Mouse (Mus musculus): Measurements from ENCODE around the gene Plch1.

Gene Plch1

DNA sequence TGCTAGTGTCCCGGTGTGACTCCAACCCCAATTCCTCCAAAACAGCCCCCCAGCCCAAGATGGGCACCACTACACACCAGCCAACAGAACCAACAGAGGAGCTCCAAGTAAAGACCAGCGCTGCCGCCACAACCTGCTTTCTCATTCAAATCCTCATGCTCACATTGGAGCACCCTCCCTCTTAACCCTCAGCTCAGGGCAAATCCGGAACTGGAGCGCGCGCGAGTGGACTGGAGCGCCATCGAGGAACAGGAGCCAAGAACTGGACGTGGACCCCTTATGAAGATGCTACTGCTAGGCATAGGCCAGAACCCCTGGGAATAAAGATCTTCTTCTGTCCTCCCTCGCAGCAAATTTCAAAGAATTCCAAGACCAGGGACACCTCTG lies at the start of gene Plch1:
TSS of gene Plch1 (minus strand) at position 164 of the 387 bp plus-strand sequence.
- DNase-seq: peak; percentile 39

DNA sequence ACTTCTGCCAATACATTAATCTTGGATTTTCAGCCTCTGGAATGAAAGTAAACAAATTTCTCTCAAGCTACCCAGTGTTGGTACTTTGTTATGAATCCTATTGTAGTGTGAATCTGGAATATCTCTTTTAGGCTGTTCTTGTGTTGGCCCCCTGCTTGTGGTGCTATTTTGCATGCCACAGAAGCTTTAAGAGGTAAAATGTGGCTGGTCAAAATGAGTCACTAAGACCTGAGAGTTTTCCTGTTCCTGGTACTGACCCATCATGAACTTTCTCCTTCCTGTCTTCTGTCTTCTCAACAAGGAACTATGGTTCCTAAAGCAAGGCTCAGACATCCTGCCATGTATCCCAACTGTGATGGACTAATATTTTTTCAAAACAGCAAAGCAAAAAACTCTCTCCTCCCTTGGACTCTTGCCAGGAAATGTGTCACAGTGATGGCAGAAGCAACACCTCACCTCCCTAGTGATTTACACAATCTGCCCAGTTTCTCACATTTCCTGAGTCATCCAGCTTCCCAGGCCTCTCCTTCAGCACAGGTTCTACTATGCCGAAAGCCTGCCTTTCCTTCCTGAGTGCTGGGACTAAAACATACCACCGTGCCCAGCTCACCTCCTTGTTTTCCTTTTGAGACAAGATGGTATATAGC lies 42.1 kb upstream of the Plch1 start:
- DNase-seq: peak; percentile 6 to 46

DNA sequence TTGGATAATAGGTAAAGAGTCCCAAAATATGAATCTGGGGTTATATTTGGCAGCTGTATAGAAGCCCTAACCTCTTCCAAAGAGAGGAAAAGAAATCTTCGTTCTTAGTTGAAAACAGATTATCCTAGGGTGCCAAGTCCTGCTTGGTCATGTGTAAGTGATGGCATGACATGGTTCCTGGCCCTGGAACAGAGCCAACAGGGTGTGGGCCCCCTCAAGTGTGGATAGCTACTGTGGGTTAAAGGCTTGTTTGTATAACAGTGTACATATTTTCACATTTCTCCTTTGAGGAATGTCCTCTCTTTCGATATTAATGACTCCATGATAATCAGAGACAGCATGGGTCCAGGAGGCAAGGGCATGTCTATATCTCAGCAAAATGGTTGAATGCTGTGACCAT lies 39.7 kb upstream of the Plch1 start:
- DNase-seq: no peak

DNA sequence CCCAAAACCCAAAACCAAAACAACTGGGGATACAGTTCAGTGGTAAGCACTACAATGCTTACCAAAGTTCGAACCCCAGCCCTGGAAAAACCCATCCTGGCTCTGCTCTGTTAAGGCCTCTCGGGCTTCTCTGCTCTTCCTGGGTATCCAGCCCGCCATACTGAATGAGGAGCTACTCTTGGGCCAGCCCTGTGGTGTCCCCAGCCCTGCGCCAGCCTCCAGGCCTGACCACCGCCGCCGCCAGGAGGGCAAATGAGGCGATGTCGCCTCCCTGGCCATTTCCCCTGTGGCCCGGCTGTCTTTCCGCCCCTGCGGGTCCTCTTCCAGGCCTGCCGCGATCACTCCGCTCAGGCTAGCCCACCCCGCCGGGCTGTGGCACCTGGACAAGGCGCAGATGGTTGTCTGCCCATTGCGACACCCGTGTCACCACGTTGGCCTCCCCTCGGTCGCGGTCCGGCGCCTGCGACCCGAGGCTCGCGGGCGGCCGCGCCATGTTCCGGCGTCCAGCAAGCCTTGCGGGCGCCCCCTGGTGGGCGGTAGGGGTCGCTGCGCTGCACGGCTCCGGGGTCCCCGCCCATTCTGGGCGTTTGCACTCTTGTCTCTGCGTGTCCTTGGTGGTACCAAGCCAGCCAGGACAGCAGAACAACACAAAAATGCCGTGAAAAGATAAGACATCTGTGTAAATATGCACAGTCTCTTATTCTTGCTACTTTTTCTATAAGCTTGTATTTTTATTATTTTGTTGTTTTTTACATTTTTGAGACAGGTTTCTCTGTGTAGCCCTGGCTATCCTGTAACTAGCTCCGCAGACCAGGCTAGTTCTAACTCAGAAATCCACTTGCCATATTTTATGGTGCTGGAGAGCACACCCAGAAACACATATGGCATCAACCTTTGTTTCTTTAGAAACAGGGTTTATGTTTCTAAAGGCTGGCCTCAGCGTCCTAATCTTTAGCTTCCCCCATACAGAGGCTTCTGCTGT lies 29.9 kb upstream of the Plch1 start, which contains the start of gene E130311K13Rik:
TSS of gene E130311K13Rik (minus strand) at position 595 of the 982 bp plus-strand sequence.
- peak; percentile 88 to 89 for DNase-seq

DNA sequence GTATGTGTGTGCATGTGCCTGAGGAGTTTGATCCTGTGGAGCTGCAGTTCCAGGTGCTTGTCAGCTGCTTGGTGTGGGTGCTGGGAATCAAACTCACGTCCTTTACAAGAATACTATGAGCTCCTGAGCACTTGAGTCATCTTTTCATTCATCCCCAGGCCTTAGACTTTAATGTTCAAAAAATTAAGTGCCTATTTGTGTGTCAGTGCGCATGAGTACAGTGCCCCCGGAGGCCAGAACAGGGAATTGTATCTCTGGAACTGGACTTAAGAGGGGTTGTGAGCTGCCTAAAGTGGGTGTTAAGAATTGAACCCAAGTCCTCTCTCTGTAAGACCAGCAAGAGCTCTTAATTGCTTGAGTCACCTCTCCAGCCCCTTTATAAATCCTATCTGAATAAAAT lies 20.4 kb upstream of the Plch1 start:
- peak in 1 of 2 experiments; percentile 10 for DNase-seq

DNA sequence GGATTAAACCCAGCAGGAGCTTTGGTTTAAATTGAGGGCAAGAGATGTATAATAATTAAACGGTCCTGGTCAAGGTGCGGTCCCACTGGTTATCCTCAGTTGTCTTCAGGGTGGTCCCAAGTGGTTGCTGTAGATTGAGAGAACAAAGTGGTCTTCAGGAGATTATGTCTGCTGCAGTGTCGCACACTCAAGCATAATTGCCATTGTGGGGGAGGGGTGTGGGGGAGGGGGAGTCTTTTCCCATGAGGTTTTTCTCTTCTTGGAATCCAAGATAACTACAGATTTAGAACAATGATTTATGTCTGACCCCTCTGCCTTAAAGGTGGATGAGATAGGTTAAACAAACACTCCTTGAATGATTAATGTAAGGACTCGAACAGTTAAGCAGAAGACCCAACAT lies 11.0 kb upstream of the Plch1 start:
- no peak for DNase-seq

DNA sequence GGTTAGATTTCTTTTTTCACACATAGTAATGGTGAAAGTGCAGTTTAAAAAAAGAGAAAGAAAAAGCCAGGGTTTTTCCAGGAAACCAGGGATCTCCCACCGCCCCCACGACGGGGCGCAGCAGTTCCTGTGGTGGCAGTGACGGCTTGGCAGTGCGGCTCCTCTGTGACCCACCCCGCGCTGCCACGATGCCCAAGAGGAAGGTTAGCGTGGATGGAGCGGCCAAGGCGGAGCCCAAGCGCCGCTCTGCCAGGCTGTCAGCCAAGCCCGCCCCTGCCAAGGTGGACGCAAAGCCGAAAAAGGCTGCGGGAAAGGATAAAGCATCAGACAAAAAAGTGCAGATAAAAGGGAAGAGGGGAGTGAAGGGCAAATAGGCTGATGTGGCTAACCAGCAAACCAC lies 6.0 kb upstream of the Plch1 start:
- peak; percentile 15 to 20 for DNase-seq

DNA sequence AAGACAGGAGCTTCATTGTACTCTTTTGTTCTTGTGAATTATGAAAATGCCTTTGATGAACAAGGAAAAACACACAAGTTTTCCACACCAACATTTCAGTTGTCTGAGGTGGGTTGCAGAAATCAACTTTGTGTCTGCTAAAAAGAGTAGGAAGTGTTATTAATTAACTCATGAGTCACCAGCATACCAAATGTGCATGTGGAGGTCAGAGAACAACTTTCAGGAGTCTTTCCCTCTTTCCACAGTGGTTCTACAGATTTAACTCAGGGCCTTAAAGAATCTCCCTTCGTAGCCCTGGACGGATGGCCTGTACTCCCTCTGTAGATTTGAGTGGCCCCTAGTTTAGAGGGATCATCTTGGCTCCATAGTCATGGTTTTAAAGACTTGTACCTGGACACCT lies 4.9 kb upstream of the Plch1 start:
- no peak for DNase-seq

DNA sequence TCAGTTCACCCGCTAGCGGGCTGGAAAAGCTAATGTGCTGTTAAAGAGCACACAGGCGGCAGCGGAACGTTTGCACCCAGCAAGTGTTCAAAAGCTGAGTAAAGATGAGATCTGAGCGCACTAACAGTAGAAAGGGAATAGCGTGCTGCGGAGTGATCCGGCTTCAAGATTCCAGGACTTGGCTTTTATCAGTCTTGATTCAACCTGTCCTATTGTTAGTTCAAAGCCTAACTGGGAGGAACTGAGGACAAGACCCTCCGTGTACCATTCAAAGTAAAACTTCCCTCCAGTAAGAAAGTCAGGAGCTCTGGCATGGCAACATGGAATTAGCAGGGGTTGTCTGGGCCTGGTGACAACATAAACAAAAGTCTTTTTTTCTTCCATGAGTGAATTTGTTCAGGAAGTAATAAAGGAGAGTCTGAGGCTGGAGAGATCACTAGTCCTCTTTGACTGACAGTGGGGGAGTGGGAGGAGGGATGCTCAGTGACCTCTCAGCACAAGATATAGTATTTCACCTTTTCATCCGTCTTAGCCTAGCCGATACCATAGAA lies 824 bp upstream of the Plch1 start:
- no peak for DNase-seq

DNA sequence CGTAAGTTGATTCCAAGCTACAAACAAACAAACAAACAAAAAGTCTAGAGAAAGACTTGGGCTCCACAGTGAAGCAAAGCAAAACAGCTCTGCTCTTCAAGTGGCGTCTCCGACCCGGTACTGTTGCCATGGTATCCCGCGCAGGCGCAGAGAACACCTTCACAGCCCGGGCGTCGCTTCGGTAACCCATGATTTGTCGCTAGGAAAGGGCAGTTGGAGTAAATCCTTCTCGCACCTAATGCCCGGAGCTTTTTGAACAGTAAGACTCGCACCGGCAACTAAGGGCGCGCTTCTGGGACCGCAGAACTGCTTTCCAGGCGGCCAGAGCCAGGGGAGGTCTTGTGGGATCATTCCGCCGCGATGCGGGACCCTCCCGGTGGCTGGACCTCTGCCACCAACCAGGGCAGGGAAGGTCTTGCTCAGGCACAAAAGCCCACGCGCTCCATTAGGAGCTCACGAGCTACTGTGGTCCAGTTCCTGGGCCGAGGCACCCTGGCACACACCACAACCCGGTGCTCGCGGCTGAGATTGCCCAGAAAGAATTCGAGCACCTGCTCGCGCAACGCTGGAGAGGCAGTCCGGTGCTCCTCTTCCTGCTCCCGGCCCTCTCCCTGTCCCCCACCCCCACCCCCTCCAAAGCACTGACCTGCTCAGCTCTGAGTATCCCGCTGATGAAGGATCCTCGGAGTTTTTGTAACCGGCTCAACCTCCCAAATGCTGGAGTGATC lies 527 bp downstream of the Plch1 start:
- peak; percentile 81 to 82 for DNase-seq

DNA sequence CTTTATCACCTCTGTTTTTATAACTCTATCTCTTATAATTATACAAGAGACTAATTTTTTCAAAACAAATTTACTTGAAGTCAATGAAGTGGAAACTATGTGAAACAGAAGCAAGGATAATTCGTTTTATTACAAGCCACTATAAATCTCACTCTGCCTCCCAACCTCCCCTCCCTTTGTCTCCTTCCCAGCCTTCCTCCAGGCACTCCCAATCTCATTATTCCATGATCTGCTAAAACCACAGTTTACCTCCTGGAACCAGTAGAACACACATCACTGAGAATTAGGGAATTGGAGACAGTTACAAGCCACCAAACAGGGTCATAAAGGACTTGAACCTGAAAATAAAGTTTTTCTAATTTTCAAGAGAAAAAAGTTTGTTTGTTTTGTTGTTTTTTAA lies 2.1 kb downstream of the Plch1 start:
- no peak for DNase-seq

DNA sequence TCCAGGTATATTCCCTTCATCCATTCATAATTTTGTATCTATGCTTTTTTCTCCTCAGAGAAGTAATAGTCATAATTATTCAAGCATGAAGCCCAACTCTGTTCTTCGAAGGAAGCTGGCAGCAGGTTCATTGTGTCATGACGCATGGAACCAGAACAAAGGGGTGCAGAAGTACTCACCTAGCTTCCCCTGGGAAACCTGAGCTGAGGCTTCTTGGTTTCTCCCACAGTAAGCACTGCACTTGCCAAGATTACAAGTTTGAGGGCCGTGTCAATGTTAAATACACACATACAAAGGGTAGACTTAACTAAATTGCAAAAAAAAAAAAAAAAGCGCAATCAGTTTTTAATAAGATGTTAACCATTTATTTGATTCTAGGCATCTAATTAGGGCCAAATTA lies 3.0 kb downstream of the Plch1 start:
- no peak for DNase-seq

DNA sequence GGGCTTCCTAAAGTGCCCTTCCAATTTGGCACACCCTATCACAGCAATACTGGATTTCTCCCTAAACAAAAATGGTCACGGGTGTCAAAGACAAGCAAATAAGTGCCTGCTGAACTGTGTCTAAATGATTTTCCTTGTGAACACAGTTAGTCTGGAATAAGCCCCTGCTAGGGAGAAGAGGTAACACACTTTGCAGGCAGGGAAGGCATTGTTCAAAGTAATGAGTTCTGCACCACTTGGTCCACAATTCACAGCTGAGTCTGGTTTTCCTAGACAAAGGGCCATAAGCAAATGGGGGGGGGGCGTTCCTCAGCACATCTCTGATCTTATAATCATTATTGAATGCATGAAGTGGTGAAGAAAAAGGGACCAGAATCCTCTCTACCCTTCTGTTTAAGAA lies 3.5 kb downstream of the Plch1 start:
- DNase-seq: no peak

DNA sequence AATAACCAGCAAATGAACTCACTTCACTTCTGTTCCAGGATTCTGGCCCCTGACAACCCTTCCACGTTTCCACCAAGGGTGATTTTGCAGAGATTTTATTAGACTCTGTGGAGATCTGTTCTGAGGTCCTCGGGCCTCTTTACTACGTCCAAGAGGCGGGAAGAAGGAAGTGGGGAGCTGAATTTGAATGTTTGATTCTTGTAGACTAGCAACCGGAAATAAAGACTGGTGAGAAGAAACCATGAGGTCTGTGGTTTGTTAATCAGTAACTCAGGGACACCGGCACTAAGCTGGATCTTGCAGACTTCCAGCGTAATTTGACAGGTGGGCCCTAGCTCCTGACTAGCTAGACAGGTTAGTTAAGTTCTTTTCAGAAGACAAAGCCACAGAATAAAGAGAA lies 5.6 kb downstream of the Plch1 start:
- no peak for DNase-seq

DNA sequence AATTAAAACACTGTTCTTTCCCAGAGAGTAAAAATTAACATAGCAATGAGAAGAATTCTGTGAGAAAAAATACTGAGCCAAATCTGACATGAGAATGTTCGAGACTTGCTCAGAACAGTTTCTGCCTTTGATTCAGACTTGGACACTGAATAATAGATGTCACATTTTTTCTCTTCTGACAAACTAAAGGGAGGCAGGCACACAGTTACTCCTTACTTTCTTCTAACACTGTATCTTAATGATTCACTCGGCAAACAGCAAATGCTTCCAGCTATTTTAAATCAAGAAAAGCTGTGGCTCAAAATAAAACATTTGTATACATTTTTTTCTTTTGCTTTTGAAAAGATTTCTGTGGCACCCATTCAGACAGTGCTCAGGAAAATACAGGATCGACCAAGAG lies 7.1 kb downstream of the Plch1 start:
- DNase-seq: no peak

DNA sequence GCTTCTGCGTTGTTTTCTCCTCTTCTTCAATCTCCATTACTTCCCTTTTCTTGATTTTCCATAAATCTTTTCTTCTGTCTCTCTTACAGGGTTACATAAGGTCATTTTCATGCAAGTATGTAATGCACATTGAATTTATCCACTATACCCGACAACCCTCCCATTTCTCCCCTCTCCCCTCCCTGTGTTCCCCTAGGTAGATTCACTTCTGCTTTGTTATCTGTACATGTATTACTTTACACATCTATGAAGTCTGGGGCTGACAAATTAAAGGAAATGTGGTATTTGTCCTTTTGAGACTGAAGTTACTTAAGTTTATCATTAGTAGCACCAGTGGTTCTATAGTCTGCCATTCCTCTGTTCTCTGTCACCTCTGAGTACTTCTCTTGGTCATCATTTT lies 18.2 kb downstream of the Plch1 start:
- DNase-seq: no peak

DNA sequence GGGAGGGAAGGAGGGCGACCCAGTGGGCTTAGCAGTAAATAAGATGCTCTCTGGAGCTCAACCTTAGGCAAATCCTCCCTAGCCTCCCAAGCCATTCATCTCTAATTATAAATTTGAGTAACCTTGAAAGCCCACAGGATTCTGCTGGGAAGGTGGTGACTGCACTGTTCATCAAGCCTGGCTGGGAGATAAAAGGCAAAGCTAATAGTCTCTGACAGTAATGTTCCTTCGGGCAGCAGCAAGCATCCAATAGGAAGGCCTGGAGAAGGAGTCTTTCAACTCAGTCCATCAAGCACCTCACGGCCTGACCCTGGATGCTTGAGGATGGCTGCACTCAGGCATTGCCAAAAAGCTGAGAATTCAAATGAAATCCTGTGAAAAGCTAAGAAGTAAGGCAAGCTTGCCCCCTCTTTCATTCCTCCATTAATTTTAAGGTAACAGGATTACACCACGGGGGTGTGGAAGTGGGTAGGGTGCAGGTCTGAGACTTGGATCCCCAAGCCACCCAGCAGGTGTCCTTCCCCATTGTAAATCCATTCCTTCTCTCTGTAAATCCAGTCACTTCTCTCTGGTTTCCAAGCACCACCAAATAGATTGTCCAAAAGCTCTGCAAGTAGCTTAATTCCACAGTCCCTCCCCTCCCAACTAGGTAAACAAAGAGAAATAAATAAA lies 20.1 kb downstream of the Plch1 start:
- DNase-seq: no peak

DNA sequence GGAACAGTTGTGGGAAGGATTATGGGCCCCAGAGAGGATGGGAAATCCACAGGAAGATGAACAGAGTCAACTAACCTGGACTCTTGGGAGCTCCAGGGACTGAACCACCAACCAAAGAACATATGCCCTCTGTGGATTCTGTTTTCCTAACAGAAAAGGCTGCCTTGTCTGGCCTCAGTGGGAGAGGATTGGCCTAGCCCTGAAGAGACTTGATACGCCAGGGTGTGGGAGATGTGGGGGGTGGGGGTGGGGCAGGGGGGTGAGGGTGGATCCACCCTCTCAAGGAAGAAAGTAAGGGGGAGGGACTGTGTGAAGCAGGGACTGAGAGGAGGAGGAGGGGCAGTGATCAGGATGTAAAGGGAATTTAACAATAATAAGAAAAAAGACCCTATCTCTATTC lies 26.5 kb downstream of the Plch1 start:
- DNase-seq: no peak

DNA sequence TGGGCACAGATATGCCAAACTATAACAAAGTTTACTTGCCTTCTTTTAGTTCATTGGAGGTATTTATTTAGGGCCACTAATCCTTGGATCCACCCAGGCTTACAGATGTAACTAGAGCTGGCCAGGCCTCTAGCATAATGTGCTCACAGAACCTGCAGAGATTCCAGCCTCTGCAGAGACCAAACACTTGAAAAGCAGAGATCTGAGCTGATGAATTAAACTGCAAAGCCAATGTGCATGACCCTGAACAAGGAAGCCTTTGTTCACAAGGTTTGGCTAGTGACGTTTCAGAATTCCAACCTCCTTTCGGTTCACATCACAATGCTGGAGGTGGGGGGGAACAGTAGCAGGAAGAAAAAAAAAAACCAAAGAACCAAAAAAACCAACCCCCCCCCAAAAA lies 28.0 kb downstream of the Plch1 start:
- DNase-seq: no peak

DNA sequence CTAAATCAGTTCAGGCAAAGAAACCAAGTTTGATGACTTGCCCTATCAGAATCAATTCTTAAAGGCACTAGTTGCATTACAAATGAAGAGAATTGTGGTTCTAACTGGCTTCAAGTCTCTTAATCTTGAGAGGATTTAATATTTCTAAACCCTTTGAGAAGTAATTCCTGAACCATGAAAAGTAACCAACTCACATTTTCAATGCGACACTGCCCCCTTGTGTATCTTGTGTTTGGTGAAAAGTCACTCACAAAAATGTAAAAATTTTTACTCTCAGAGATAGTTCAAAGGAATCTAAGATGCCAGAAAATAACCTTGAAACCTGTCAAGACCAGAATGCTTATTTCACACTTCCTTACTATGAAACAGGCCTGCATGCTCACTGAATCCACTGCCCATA lies 31.0 kb downstream of the Plch1 start:
- DNase-seq: peak; percentile 3 to 31

DNA sequence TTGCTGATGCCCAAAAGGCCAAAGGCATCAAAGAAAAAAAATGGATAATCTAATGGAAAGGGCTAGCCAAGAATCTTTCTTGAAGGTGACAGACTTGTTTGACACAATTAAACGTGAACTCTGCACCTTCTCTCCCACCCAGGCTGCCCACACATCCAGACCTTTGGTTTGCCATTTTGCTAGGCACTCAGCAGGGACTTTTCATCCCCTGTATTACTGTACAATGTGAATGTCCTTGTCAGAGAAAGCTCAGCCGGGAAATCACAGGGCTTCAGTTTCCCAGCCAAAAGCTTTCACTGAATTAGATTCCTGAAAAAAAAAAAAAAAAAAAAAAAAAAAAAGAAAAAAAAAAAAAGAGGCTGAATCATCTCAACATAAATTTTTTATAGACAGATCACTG lies 34.2 kb downstream of the Plch1 start:
- no peak for DNase-seq

DNA sequence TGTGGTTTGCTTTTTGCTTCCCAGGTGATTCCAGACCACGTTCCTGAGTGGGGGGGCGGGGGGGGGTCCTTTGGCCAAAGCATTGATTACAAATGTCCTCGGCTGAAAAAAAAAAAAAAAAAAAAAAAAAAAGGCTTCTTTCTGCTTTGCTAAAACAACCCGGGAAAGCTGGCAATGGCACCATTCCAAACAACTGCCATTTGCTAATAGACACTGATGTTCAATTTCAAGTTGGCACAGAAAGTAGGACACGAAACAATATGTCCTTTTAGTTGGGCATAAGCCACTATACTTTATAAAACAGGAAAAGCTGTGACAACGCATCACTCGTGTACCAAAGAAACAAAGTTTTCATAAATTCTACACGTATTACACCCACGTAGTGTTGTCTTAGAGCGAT lies 36.6 kb downstream of the Plch1 start:
- no peak for DNase-seq

DNA sequence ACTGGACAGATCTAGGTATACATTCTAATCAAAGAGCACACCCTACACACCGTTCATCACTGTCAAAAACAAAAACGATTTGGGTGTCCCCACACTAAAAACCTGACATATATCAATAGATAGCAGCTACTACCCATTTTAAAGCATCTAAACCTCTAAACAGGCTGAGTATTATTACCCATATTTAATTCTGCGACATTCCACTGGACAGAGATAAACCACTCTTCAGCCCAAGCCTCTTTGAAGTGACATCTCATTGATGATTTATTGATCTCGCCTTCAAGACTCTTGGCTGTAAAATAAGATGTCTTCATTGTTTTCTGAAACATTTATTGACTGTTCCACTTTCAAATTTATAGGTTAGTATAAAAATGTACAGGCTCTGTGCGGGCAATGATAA lies 46.4 kb downstream of the Plch1 start:
- DNase-seq: no peak
